Mouse (Mus musculus) large intestine, adult 2 months (tissue): ENCODE measurements around the gene Kntc1. TPM values are rescaled to one million over a fixed set of nuclear protein-coding genes. Genes with fewer than 3 reads are reported as not detected.
A peak's percentile ranks its signal among the peaks of the same experiment; 100 is the strongest.
"Not testable (repeated sequence)": the region's sequence is repeated elsewhere in the genome, so short reads cannot be mapped to it uniquely, and the experiment has no call there.

Experiments used
- DNase-seq: peaks from one replicate; pipeline ENCODE4 v3.0.0-alpha.2; 2012; ENCODE audit warnings: low read depth, low spot score
- WGBS: fragments of 180-500 bp; shearing (Covaris S2); methylation state at CpG from one replicate; pipeline ENCODE4 v1.1.7; 2018; 5-methylcytosine and 5-hydroxymethylcytosine counted together
- polyA plus RNA-seq: library from polyadenylated mRNA; depleted of rRNA; stranded (reverse); fragments of >200 nt; gene quantifications from 2 replicates; pipeline ENCODE4 v1.2.3, GENCODE M21; 2012; rRNA removed

The Kntc1 gene
- polyA plus RNA-seq: 4.5 TPM in 2 replicates

DNA sequence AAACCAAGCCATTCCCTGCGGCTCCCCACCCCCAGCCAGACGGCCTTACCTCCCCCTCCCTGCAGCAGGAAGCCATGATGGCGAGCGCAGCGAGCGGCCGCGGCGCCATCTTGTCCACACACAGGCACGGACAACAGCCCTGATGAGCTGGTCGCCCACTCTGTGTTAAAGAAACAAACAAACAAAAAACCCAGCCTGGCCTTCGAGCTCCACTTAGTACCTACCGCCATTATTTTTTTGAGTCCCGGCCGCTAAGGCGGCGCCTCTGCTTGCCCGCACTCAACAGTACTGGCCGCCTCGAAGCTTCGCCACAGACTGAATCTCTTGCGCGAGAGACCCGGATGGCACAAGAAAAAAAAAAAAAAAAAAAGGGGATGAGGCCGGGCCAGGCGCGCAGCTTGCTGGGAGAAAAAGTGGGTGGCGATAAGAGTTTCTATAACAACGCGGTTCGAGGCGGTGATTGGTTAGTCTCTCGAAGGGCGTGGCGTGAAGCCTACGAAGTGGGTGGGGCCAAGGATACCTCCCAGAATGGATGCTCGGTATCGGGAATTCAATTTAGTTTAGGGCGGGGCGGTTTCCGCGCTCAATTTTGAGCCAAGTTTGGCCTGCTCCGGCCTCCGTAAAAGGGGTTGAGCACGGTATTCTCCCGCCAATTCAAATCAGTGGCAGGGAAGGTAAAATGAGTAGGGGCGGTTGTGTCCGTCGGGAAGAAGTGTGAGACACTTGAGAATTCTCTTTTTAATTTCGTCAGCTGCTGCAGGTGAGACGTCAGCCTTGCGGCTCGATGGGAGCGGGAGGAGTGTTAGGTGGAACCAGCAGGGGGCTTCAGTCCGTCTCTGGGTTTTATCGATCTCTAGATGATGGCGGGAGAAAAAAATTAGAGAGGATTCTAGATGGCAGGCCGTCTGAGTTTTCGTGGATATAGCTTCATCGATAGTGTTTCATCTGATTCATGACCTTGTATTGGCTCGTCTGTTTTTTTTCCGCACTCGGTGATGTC, at the start of gene Kntc1, which contains the start of gene Rsrc2:
Gene Kntc1, plus strand, starts transcription at position 652 of the 1,000 bp plus-strand sequence.
Gene Rsrc2, minus strand, starts transcription at position 350 of the 1,000 bp plus-strand sequence.
- under 1% methylated on average over 63 of the region's 63 CpGs for WGBS
- DNase-seq: peak; percentile 95

DNA sequence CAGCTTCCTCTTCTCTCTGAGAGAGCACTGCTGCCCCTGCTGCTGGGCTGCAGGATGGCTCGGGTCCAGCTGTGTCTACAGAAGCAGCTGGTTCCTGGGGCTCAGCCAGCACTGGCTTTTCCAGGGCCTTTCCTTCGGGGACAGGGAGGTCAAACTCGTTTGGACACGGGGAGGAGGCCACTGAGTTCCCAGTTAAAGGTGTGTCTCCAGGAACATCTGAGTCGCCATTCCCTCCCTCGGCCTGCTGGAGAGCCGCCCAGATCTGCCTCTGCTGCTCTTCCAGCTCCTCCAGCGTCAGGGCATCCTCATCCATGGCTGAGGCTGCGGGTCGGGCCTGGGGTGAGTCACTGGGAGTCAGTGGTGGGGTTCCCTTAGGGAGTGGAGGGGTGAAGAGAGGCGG, 48.9 kb upstream of the Kntc1 start:
- WGBS: 22% methylated on average over 11 of the region's 11 CpGs
- DNase-seq: no peak

DNA sequence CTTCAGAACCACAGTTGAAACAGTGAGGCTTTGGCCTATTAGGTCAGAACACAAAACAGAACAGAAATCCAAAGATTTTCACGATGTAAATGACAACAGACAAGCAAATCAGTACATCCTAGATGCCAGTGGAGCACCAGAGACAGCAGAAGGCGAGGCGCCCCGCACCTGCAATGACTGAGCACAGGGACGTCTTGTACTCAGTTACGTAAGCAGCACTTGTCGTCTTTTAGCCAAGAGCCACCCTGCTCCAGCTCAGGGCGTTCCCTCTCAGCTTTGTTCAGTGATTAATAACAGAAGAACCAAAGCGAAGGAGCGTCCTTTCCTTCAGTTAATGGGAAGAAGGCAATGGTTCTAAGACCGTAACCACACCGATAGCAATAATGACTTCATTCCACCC, 40.9 kb upstream of the Kntc1 start:
- WGBS: 93% methylated on average over 12 of the region's 12 CpGs
- no peak for DNase-seq

DNA sequence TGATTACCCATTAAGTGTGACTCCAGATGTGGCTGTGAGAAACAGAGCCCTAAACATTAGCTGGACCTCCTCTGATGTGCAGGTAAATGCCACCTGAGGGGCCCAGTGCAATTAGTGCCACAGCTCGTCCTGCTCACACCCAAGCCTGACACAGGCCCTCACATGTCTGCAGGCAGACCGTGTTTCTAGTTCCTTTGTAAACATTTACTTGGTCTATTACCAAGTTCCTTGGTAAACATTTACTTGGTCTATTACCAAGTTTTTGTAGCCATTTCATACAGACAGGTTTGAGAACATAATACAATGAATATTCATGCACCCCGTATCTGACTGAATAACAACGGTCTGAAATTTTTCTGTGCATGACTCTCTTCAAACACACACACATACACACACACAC, 39.9 kb upstream of the Kntc1 start:
- 30% methylated on average over 4 of the region's 4 CpGs for WGBS

DNA sequence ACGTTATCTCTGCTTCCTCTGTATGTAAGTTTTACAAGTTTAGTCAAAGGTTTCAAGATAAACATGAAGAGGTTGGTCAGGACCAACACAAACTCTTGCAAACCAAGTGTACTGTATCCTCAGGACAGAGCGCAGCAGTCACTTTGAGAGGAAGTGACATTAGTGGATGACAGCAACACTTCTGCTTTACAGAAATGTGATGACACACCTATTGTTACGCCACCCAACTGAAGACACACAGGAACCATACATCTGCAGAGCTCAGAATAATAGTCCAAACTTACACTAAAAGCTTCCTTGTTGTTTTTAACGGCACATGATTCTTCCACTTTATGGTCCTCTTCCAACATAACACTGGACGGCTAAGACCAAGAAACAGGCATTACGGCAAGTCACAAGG, 35.7 kb upstream of the Kntc1 start:
- no peak for DNase-seq
- WGBS: 80% methylated on average over 6 of the region's 6 CpGs

More for the DNA sequence above, 39.9 kb upstream of the Kntc1 start:
- DNase-seq: no peak

DNA sequence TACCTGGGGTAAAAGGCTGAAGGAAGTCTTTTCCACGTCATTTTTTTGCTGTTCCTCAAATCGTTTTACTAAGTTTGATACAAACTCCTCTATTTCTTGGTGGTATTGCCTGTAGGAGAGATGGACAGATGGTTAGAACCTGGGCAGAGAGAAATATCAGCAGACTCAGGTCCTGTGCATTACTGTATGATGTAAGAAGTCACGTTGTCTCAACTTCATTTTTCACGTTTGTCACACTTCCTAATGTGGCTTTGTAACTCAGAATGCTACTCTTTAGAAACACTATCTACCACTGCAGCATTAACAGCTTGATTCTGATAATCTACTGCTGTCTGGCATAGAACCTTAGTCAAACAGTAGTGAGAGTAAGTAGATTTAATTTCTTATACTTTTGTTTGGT, 34.9 kb upstream of the Kntc1 start:
- 82% methylated on average over 4 of the region's 4 CpGs for WGBS
- DNase-seq: no peak

DNA sequence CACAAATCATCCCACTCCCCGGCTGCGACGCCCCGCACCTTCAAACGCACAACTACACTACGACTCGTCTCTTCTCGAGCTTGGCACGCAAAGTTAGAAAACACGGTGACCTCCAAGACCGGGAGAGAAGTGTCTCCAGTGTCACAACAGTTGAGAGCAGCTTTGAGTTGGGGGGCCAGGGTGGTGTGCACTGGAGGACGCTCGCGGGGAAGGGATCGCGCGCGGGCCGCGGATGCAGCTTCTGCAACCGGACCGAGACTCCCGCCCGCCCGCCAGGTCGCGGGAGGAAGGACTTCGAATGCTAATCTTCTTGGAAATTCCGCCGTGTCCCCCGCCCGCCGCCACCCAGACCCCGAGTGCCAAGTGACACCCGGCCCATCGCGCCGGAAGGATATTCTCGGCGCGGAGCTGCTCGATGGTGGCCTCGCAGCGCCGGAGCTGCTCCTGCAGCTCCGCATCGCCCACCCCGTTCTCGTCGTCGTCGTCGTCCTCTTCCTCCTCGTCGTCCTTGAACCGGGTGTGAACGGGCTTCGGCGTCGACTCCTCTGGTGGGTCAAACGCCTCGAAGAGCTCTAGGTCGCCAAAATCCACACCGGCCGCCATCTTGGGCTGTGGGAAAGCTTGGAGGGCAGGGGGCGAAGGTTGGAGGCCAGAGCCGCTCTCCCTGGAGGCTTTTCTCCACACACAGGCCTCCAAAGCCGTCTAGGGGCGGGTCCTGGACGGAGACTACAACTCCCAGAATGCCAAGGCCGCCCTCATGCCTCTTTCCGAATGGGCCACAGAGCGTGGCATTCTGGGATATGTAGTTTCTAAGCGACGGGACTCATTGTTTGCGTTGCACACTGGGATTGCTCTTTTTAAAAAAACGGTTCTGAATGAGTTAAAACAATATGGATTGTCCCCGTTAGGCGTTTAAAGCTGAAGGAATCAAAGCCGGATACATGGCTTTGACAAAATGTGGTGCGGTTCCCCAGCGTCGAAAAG, 28.9 kb upstream of the Kntc1 start, which contains the start of gene Zcchc8:
Gene Zcchc8, minus strand, starts transcription at position 773 of the 984 bp plus-strand sequence.
- under 1% methylated on average over 83 of the region's 83 CpGs for WGBS
- DNase-seq: peak; percentile 96

DNA sequence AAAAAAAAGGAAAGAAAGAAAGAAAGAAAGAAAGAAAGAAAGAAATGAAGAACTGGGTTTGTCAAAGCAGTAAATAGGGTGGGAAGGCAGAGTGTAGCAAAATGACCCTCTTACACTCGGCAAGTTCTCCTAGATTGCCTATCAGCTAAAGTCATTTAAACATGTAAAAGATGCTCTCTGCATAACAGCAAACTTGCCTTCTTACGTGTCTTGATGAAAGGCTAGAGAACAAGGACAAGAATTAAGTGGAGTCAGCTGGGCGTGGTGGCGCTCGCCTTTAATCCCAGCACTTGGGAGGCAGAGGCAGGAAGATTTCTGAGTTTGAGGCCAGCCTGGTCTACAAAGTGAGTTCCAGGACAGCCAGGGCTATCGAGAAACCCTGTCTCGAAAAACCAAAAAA, 25.7 kb upstream of the Kntc1 start:
- WGBS: 88% methylated on average over 7 of the region's 7 CpGs
- not testable (repeated sequence) for DNase-seq

DNA sequence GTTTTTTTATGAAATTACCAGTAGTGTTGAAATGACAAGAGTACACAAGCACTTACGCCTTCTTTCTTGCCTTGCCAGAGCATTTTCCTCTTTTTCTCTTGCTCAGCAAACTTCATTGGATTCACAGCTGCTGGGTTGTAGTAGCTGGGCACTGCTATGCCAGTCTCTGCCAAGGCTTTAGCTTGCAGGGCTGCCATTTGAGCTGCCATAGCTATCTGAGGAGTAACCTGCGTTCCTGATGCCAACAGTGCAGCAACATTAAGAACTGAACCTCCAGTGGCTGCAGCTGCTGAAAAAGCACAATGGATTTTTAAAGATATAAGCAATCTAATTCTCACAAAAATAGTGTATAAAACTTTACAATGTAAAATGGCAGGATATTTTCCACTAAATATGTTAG, 18.5 kb upstream of the Kntc1 start:
- 97% methylated on average over 2 of the region's 2 CpGs for WGBS
- no peak for DNase-seq

DNA sequence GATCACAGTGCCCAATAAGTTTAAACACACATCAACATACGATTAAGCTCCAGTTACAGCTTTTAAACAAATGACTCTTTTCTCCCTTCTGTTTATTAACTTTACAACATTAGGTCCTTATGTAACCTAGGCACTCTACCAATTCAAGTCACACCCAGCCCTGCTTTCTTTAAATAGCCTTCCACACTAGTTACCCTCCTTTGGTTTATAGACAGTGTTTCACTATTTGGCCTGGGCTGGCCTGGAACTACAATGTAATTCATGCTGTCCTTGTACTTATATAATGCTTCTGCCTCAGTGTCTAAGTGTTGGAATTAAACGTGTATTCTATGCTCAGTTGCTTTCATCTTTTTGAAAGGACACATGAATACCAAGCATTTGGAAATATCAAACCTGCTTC, 5.2 kb upstream of the Kntc1 start:
- WGBS: 13% methylated on average over 2 of the region's 2 CpGs
- no peak for DNase-seq

DNA sequence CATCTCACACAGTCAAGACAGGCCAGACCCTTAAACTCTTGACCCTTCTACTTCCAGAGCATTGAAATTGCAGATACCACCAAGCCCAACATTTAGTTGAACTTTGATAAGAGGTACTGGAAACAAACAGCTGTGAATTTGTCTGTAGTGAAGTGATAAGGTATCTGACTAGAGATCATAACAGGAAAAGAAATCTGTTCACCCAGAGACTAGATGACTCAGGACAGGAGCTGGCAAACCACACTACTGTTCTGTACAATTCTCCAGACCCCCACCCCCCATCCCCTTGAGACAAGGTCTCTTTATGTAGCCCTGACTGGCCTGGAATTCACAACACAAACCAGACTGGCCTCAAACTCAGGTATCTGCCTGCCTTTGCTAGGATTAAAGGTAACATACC, 3.3 kb upstream of the Kntc1 start:
- no peak for DNase-seq

DNA sequence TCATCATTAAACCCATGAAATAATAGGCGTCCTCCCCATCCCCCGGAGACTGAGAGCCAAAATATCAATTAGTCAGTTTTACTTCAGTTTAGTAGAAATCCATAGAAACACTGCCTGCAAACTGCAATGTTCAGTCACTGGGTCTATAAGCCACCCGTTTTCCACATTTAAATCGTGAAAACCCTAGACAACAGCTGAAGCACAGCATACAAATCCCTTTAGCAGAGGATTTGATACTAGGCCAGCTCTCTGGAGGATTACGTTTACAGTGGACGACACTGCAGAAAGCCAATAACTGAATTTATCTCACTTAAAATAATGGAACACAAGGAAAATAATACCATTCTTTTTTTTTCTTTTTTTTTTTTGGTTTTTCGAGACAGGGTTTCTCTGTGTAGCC, 1.9 kb upstream of the Kntc1 start:
- WGBS: 4% methylated on average over 7 of the region's 7 CpGs

DNA sequence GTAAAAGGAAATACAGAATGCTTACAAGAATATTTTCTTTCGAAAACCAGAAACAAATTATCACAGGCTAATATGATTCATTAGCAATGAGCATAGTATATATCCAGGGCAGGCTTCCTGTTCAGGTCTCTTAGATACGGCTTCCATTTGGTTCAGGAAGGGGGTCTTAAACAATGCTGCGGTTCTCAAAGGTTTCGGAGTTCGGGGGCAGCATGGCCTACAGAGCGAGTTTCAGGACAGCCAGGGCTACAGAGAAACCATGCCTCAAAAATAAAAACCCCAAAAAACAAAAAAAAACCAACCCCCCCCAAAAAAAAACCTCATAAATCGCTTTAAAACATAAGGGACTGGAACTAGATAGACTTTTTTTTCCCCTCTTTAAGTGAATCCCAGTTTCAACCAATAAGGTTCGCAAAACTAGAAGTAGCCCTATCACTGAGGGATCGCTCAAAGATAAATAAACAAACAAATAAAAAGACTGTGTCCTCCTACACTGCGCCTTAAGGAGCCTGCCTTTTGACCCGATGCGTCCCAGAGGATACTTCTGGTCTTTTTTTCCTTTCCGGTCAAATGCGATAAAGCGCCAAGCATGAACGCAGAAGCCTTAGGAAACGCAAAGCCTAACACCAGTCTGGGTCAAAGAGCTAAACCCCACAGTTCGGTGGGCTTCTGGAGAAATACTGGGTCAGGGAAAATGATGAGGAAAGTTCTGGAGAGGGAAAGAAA, 1.0 kb upstream of the Kntc1 start:
- no peak for DNase-seq
- WGBS: under 1% methylated on average over 18 of the region's 18 CpGs

More for the DNA sequence above, 1.9 kb upstream of the Kntc1 start:
- DNase-seq: no peak

DNA sequence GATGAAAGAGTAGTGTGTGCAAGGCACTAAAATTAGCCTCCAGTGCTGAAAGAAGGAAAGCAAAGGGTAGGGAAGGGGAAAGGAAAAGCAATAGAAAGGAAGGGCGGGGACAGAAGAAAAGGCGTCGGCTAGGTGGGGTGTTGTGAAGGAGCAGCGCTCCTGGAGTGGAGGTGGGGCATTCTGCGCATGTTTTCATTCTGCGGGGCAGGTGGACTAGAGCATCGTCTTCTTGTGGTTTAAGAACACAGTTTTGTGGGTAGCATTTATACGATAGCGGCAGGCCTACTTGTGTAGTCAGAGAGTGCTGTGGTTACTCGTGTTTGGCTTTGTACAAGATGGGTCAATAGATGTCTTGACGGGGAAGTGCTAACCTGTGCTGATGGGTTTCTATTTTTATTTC, 16.0 kb downstream of the Kntc1 start:
- 61% methylated on average over 11 of the region's 11 CpGs for WGBS
- DNase-seq: no peak

DNA sequence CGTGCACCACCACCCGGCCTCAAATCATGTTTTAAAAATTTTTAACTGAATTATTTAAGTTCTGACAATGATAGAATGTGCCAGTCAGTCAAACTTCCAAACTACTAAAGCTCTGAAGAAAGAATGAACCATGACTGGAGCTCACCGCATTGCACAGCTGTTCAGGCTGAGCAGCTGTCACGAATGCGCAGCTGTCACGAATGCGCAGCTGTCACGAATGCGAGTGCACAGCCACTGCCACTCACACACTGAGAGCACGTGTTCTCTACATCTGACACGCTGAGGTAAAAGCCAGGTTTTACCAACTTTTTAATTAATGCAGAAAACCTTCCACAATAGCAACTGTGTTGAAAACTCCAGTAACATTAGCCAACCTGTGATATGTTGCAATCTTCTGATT, 16.9 kb downstream of the Kntc1 start:
- DNase-seq: not testable (repeated sequence)
- WGBS: 94% methylated on average over 11 of the region's 11 CpGs

DNA sequence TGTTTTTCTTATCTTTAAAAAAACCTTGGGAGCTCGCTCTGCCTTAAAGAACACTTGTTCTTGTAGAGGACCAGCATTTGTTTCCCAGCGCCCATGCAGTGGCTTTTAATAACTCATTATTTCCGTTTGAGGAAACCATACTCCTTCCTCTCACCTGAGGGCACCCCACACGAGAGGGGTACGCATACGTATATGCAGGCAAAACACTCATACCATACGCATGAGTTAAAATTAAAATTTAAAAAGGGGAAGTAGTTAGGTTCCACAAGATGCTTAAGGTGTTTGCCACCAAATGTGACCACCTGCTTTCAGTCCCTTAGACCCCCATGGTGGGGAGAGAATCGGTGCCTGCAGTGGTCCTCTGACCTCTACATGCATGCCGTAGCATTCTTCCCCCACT, 23.9 kb downstream of the Kntc1 start:
- 91% methylated on average over 9 of the region's 9 CpGs for WGBS
- DNase-seq: no peak

DNA sequence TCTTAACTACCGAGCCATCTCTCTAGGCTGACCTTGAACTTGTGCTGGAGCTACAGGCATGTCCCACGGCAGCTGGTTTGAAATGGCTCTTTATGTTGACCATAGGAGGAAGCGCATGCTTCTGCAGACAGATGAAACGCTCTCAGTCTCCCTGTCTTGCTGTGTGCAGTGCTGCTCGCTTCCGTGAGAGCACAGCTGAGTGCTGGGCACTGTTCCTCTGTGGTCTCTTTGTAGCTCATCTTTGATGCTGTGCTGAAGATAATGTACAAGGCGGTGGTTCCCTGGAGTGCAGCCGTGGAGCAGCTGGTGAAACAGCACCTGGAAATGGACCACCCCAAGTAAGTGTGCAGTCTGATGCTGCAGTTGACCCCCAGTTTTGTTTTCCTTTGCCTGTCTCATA, 31.2 kb downstream of the Kntc1 start:
- DNase-seq: no peak
- 87% methylated on average over 8 of the region's 8 CpGs for WGBS

DNA sequence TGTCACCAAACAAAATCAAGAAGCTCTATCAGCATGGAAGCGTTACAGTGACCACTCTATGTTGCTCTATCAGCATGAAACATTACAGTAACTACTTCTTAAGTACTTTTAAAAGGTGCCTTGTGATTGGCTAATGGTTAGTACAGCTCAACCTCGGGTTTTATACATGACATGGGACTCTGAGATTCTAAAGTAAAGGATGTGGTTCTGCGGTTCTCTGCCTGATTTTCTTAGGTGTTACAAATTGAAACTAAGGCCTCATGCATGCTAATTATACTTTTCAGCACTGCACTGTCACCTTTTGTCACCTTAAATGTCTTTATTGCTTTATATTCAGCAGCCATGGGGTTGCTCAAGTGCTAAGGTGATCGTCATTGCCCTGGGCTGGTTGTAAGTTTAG, 32.3 kb downstream of the Kntc1 start:
- 81% methylated on average over 4 of the region's 4 CpGs for WGBS
- no peak for DNase-seq

DNA sequence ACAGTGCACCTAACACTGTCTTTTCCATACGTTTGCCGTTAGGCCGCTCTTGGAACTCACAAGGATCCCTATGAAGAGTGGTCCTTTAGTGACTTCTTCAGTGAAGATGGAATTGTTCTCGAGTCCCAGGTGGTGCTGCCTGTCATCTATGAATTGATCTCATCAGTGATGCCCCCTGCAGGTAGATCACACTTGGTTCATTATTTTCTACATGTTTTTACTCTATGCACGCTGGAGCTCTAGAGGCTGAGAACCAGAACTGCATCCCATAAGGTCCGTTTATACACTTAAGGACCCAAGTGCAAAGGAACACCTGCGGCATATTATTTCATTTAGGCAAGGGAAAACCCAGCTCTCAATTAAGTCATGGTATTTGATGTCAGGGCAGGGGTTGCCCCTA, 39.5 kb downstream of the Kntc1 start:
- DNase-seq: no peak
- WGBS: 92% methylated on average over 7 of the region's 7 CpGs
